Mouse (Mus musculus) megakaryocyte progenitor cell, adult 5-6 weeks (primary cell): ENCODE results near the gene Syt8. TPM values are rescaled to one million over a fixed set of nuclear protein-coding genes. Genes with fewer than 3 reads are reported as not detected.

Source experiments
- ATAC-seq: replicated peaks from 2 replicates; pipeline ENCODE4 v1.8.0; 2016; ENCODE audit warnings: mild to moderate bottlenecking, moderate TSS enrichment, inconsistent platforms; ENCODE audit not compliant: poor library complexity
- total RNA-seq, 2 experiments: library from RNA; stranded (forward) in 1 of 2; stranded (reverse) in 1 of 2; fragments of 157-497, 149-512 nt in 1 of 2; fragments of 200-1000 nt in 1 of 2; gene quantifications; 2 replicates each; pipeline versions ENCODE4 v1.2.3 to v1.2.4; 2015 to 2017

The Syt8 gene
- total RNA-seq, 2 experiments from 2014 or later, result not detected

- 0 out of 2 replicates have a peak, but pooled peaks have one; percentile 36 for ATAC-seq
These were observed 26.7 kb upstream of the Syt8 start for GRCm38 (mm10) chr7:142407935-142408334.

- ATAC-seq, result no peak
These were observed 26.0 kb upstream of the Syt8 start for GRCm38 (mm10) chr7:142408686-142409085.

- no peak for ATAC-seq
These were observed 25.0 kb upstream of the Syt8 start for GRCm38 (mm10) chr7:142409603-142410002.

GRCm38 (mm10) chr7:142413285-142413684, 21.4 kb upstream of the Syt8 start:
- ATAC-seq, result peak; percentile 50; the same call in 1 of the 2 replicates

- no peak for ATAC-seq
These were observed 19.3 kb upstream of the Syt8 start for GRCm38 (mm10) chr7:142415314-142415713.

- no peak for ATAC-seq
These were observed 18.4 kb upstream of the Syt8 start for GRCm38 (mm10) chr7:142416225-142416624.

- no peak for ATAC-seq
These were observed 16.6 kb upstream of the Syt8 start for GRCm38 (mm10) chr7:142418027-142418426.

- 0 out of 2 replicates have a peak, but pooled peaks have one; percentile 3 for ATAC-seq
These were observed 16.0 kb upstream of the Syt8 start for GRCm38 (mm10) chr7:142418679-142419078.

- peak; percentile 84 for ATAC-seq
These were observed 14.8 kb upstream of the Syt8 start for GRCm38 (mm10) chr7:142419887-142420286.

GRCm38 (mm10) chr7:142421826-142422225, 12.8 kb upstream of the Syt8 start:
- ATAC-seq, result no peak

GRCm38 (mm10) chr7:142425641-142426213, 8.9 kb upstream of the Syt8 start:
- ATAC-seq, result no peak

GRCm38 (mm10) chr7:142428213-142428612, 6.4 kb upstream of the Syt8 start:
- ATAC-seq, result peak; percentile 78

GRCm38 (mm10) chr7:142430160-142430678, 4.4 kb upstream of the Syt8 start:
- ATAC-seq, result no peak

- ATAC-seq, result no peak
These were observed 3.5 kb upstream of the Syt8 start for GRCm38 (mm10) chr7:142431106-142431505.

- ATAC-seq, result no peak
These were observed 1.0 kb upstream of the Syt8 start for GRCm38 (mm10) chr7:142433623-142434022.

GRCm38 (mm10) chr7:142435524-142435923, 874 bp downstream of the Syt8 start:
- ATAC-seq, result peak; percentile 77

- ATAC-seq, result peak; percentile 69
These were observed 2.7 kb downstream of the Syt8 start for GRCm38 (mm10) chr7:142437324-142437723.

GRCm38 (mm10) chr7:142439966-142440365, 5.3 kb downstream of the Syt8 start:
- no peak for ATAC-seq

- ATAC-seq, result peak; percentile 40
These were observed 6.0 kb downstream of the Syt8 start for GRCm38 (mm10) chr7:142440657-142441114.

GRCm38 (mm10) chr7:142441585-142441984, 6.9 kb downstream of the Syt8 start, which contains the start of gene Tnni2:
Gene Tnni2 (plus strand): TSS chr7:142441808.
- ATAC-seq, result no peak

- peak; percentile 78 for ATAC-seq
These were observed 7.6 kb downstream of the Syt8 start for GRCm38 (mm10) chr7:142442081-142442907.

GRCm38 (mm10) chr7:142442908-142443420, 8.3 kb downstream of the Syt8 start:
- ATAC-seq, result no peak
